Mouse (Mus musculus): ENCODE data around the gene Ccdc146. TPM values are rescaled to one million over a fixed set of nuclear protein-coding genes. Genes with fewer than 3 reads are reported as not detected.
"Not testable (repeated sequence)": the region's sequence is repeated elsewhere in the genome, so short reads cannot be mapped to it uniquely, and the experiment has no call there.

Gene Ccdc146
- polyA plus RNA-seq, 1 experiment, result not detected

DNA sequence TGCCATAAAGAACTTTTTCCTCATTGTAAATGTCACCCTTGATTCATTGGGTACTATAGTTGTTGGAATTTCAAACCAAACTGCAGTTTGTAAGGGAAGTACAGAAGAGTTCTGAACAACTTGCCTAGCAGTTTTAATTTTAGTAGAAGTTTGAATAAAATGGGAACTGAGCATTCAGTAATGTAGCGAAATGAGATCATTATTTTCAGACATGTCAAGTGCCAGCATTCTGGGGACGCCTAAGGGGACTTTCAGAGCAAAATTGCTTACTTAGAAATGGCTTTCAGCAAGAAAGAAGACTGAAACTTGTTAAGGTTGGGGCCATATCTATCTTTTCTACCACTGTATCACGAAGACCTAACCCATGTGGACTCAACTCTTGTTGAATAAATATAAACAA lies 65.8 kb downstream of the Ccdc146 start:
- WGBS, result 73% methylated on average over 3 of the region's 3 CpGs
- DNase-seq (ENCODE audit: low read depth, low spot score), result no peak

GRCm38 (mm10) chr5:21351678-21352077 lies 72.8 kb downstream of the Ccdc146 start:
- DNase-seq (ENCODE audit: low read depth, low spot score), result no peak

DNA sequence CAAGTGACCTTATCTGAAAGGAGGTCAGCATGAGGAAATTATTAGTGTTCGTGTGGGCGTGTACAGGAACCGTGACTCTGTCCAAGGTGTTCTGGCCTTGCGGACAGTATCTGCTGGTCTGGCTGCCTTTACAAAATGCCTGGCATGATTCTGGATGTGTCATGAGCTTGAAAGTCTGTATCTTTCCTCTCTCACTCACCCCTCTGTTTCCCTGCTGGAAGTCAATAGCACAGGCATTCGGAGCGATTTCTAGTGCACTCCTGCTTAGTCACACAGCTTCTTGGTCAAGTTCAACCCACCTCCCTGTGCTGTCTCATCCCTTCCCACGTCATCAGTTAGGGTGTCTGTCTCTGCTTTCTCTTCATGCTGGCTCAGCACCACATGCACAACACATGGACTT lies 76.1 kb downstream of the Ccdc146 start:
- 72% methylated on average over 7 of the region's 7 CpGs for WGBS
- no peak for DNase-seq (ENCODE audit: low read depth, low spot score)

DNA sequence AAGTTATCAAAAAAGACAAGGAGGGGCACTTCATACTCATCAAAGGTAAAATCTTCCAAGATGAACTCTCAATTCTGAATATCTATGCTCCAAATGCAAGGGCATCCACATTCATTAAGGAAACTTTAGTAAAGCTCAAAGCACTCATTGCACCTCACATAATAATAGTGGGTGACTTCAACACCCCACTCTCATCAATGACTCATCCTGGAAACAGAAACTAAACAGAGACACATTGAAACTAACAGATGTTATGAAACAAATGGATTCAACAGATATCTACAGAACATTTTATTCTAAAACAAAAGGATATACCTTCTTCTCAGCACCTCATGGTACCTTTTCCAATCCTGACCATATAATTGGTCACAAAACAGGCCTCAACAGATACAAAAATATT lies 82.2 kb downstream of the Ccdc146 start:
- not testable (repeated sequence) for DNase-seq (ENCODE audit: low read depth, low spot score)

- 41% methylated on average over 1 of the region's 1 CpGs for WGBS
- DNase-seq (ENCODE audit: low read depth, low spot score), result no peak
Measured at GRCm38 (mm10) chr5:21332119-21332518, 92.4 kb downstream of the Ccdc146 start.

GRCm38 (mm10) chr5:21331656-21332055 lies 92.8 kb downstream of the Ccdc146 start:
- DNase-seq (ENCODE audit: low read depth, low spot score), result peak; percentile 59
- 28% methylated on average over 5 of the region's 5 CpGs for WGBS

DNA sequence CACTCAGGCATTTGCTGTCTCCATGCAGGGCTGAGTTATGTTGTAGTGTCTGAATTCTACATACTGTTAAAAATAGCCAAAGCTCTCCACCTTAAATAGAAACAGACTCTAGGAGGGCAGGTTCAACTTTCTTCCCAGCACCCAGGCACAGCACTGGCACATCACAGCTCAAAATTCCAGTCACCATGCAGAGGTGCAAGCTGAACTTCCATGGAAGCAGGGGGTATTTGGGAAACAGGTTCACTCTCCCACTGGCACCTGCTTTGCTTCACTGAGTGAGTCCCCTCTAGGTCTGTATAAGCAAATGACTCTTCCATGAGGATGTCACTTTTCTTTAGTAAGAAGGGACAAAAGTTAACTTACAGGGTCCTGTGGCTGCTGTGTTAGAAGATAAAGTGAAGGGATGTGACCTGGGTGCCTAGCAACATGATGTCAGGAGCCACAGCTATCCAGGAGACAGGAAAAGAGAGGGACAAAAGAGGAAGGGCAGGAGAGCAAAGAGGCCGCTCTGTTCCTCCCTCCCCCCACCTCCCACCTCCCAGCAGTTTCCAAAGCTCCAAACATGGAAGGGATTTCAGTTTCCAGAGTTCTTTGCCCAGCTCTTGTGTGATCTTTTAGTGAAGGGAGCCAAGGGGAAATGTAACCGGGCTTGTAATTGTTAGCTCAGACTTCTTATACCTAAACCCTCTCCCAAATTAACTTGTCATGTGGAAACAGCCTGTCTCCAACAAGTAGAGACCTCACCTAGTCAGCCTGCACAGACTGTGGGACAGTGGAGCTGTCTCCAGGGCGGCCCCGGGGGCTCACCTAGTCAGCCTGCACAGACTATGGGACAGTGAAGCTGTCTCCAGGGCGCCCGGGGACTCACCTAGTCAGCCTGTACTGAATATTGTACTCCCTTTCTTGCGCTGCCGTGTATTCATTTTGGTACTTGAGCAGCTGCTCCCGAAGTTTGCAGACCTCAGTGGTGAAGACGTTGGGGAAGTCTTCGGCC lies 94.5 kb downstream of the Ccdc146 start:
- 69% methylated on average over 11 of the region's 11 CpGs for WGBS

GRCm38 (mm10) chr5:21328560-21328959 lies 95.9 kb downstream of the Ccdc146 start:
- no peak for DNase-seq (ENCODE audit: low read depth, low spot score)
- WGBS, result 67% methylated on average over 1 of the region's 1 CpGs

More for the DNA sequence above, 94.5 kb downstream of the Ccdc146 start:
- DNase-seq (ENCODE audit: low read depth, low spot score), result no peak

GRCm38 (mm10) chr5:21326494-21326893 lies 98.0 kb downstream of the Ccdc146 start:
- DNase-seq (ENCODE audit: low read depth, low spot score), result peak; percentile 35
- 16% methylated on average over 1 of the region's 1 CpGs for WGBS

DNA sequence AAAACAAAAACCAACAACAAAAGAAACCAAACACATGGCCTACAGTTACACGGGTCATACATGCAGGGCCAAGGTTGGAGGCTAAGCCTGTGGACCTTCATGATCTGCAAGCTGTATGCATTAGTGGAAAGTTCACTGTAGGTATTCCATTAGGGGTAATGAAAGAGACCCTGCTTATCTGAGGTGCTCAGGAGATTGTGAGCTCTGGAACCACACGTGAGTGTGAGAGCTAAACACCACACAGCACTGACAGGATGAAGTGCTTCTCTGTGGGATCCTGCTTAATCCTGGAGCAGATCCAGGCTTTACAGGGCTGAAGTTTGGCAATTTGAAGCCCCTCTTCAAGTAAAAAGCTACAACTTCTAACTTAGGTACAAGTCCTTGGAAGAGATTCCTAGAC lies 104.3 kb downstream of the Ccdc146 start:
- DNase-seq (ENCODE audit: low read depth, low spot score), result no peak
- 87% methylated on average over 2 of the region's 2 CpGs for WGBS

DNA sequence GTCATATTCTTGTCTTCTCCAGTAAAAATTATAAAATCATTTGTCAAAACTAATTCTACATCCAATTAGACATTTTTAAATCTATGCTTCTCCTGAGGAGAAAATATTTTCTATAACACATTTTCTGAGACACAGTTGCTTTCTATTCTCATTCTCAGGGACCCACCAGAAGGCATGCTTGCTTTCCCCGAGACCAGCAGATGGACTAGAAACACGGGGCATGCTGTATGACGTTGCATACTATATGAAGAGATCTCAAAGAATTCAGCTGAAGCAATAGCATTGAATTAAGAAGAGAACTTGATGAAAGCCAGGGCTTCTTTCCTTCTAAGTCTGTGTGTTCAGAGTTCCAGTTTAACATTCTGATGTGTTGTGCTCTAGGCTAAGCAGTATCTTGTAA lies 109.8 kb downstream of the Ccdc146 start:
- no peak for DNase-seq (ENCODE audit: low read depth, low spot score)
- WGBS, result 89% methylated on average over 3 of the region's 3 CpGs

DNA sequence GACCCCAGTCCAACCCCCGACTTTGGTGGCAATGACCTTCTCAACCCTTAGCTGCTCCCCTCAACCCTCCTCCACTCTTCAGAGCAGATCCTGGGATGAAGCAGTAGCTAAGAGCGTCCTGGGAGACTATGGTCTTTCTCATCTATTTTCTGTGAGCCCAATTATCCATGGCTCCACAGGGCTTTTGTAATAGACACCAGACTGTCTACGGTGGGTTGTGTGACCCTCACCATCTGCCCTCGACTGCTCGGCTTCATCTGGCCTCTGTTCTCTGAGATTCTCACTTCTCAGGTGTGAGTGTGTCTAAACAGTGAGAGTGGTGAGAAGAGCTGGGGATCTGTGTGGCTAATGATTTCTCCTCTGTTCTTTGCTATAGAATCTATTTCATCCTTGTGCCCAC lies 117.3 kb downstream of the Ccdc146 start:
- WGBS, result 84% methylated on average over 5 of the region's 5 CpGs
- DNase-seq (ENCODE audit: low read depth, low spot score), result no peak

- WGBS, result 51% methylated on average over 6 of the region's 6 CpGs
Measured at GRCm38 (mm10) chr5:21301011-21301410, 123.5 kb downstream of the Ccdc146 start.

DNA sequence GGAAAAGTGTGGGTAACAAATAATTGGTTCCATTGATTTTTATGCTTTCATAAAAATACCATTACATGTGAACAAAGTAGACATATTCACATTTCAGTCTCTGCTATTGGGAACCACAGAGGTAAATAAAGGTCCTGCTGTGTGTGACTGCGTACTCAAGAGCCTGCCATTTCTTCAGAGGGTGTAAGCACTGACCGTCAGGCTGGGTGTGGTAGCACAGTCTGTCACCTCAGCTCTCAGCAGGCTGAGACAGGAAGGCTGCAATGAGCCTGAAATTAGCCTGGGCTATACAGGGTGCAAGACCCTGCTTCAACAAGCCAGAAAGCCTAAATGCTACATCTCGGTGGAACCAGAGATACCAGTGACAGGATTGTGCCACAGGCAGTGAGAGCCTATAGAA lies 124.4 kb downstream of the Ccdc146 start:
- DNase-seq (ENCODE audit: low read depth, low spot score), result no peak
- 98% methylated on average over 3 of the region's 3 CpGs for whole genome bisulfite sequencing

More at GRCm38 (mm10) chr5:21301011-21301410, 123.5 kb downstream of the Ccdc146 start:
- no peak for DNase-seq (ENCODE audit: low read depth, low spot score)

DNA sequence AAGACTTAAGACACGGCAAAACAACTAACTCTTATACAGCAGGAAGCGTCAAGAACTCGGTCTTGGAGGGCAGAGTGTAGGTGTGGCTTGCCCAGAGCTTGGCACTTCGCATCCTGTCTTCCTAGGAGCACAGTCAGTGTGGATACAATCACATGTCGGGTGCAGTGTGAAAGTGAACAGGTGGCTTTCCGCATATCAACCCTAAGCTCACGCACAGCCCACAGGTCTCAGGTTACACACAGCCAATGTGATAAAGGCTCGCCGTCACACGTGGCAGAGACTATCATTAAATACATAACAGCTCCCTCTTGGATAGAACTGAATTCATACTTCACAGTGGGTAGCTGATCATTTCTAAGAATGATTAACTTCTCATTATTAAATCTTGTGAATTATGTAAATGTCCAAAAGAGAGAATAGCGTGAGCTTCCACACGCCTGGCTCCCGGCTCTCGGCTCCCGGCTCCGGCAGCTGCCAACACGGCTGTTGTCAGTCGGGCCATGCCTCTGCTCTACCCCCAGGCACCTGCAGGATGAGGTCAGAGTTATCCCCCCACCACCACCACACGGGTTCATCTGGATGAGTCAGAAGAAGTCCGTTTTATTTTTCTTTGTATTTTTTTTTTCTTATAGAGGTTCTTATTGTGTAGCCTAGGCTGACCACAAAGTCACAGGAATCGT lies 125.3 kb downstream of the Ccdc146 start:
- DNase-seq (ENCODE audit: low read depth, low spot score), result no peak
- 80% methylated on average over 21 of the region's 21 CpGs for WGBS

DNA sequence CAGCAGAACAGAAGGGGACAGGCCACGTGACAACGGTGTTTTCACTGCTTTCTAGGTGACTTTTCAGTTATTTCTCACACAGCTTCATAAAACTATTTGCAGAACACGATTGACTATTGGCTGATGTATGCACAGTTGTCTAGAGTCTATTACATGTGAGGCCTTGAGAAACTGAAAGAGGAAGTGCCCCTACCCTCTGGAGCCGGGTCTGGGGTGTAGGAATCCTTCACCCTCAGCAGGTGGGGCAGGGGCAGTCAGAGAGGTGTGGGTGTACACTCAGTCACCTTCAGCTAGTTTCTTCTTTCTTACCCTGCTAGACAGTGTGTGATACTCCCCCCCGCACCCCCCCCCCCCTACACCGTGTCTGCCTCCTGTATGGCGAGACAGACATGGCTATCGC lies 128.8 kb downstream of the Ccdc146 start:
- 70% methylated on average over 8 of the region's 8 CpGs for WGBS

GRCm38 (mm10) chr5:21290594-21290993 lies 133.9 kb downstream of the Ccdc146 start:
- WGBS, result 73% methylated on average over 8 of the region's 8 CpGs

More for the DNA sequence above, 128.8 kb downstream of the Ccdc146 start:
- DNase-seq (ENCODE audit: low read depth, low spot score), result no peak

GRCm38 (mm10) chr5:21288658-21289435 lies 135.6 kb downstream of the Ccdc146 start:
- 63% methylated on average over 7 of the region's 7 CpGs for WGBS
- no peak for DNase-seq (ENCODE audit: low read depth, low spot score)

More at GRCm38 (mm10) chr5:21290594-21290993, 133.9 kb downstream of the Ccdc146 start:
- DNase-seq (ENCODE audit: low read depth, low spot score), result no peak

DNA sequence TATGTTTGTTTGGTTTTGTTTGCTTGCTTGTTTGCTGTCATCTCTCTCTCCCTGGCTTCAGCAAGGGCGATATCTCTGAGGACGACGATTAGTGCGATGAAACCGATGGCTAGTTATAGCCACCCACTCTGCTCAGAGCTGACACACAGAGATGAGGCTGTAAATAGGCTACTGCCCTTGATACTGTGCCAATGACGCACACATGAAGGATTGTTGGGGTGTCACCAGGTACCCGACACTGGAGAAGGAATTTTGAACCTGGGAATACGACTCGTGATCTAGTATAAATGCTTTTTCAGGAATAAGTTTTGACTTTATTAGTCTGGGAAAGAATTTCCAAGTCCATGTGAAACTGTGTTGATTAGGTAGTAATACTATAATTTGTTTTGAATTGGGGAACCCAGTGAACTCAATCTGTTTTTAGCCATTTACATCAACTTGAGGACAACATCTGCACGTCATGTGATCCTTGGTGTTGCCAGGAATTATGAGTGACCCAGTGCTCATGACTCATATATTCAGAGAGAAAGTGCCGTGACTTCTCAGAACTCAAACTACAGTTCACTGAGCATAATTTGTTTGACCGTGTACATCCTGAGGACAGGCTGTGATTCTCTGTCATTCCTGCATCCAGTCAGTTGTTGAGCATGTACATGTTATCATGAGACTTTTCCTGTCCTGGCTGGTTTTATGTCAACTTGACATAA lies 141.0 kb downstream of the Ccdc146 start:
- no peak for DNase-seq (ENCODE audit: low read depth, low spot score)
- WGBS, result 83% methylated on average over 12 of the region's 12 CpGs
